Mouse (Mus musculus) C2C12 (cell line): ENCODE data around the gene Lrba.

ENCODE experiments used
- CTCF ChIP-seq: IDR thresholded peaks from one replicate; pipeline ENCODE4 v1.5.1; 2011; ENCODE audit not compliant: control insufficient read depth, insufficient read depth, insufficient read length
- USF1 ChIP-seq: IDR thresholded peaks from one replicate; pipeline ENCODE4 v1.6.1; 2011; ENCODE audit warnings: low read depth, mild to moderate bottlenecking, control low read depth, moderate library complexity

DNA sequence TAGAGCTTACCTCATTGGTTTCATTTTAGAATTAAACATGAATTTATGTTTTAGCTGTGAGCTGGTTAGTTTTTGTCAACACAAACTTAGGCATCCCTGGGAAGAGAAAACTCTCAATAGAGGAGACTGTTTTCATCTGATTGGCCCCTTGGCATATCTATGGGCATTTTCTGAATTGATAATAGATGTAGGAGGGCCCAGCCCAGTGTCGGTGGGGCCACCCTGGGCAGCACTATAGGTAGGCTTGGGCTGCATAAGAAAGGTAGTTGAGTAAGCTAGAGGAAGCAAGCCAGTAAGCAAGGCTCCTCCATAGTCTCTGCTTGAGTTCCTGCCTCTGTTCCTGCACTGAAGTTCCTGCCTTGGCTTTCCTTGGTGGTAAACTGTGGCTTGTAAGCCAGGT lies 26.7 kb downstream of the Lrba start:
- TF ChIP-seq USF1 (no peak), CTCF (no peak)
